8 mouse cellular contexts compared by ENCODE assay signal in the genomic region with DNA sequence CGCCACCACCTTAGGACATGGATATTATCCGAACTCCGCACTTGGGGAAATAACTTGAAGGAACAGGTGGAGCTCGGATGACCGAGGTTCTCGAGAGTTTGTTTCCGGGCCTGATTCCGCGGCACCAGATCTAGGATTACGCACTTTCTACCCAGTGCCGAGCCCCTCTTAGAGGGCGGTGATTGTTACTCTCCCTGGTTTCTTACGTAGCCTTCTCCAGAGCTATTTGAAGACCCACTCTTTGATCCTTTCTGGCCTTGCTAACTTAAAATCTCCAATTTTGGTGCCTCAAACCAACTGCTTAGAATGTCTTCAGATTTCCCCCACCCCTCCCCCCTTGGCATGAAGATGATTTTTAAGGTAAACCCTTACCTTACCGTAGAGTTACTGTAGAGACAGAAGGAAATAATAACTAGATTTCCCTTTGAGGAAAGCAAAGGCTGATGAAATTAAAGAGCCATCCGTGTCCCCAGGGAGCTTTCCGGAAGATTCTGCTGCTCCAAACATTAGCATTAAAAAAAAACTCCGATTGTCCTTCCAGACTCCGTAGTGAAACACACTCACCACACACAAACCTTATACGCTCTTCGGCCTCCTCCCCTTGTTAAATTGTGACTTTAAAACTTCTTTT. TPM values are rescaled to one million over a fixed set of nuclear protein-coding genes. Genes with fewer than 3 reads are reported as not detected.
DNase-seq lines count a peak whose midpoint lies in the region; ATAC-seq and TF ChIP-seq lines count a peak whose summit lies in the region.

No protein-coding gene starts in this region.

- H3K4me1 ChIP-seq in lung, adult 2 months (ENCODE audit: control insufficient read depth, insufficient read depth, low read length) = peaks cover 17% of the 10 kb centered on the region; the same call in 1 of the 2 replicates
- 0 out of 2 replicates have a peak, but pooled peaks cover 3% of the 10 kb centered on the region for H3K4me1 ChIP-seq in embryonic facial prominence, embryonic 12.5 days
- peaks cover 6% of the 10 kb centered on the region; the same call in 1 of the 2 replicates for H3K4me1 ChIP-seq in intestine, embryonic 14.5 days (replicated peaks; ENCODE audit: control insufficient read depth, insufficient read depth, low read length)
- H3K4me1 ChIP-seq in neural tube, embryonic 12.5 days = peaks cover 7% of the 10 kb centered on the region

- no peak for DNase-seq in lung, adult 2 months
- DNase-seq in lung, postnatal 14 days = no peak
- DNase-seq in intestine, embryonic 14.5 days (ENCODE audit: low spot score) = no peak
- DNase-seq in adrenal gland, adult 2 months = no peak
- DNase-seq in gastrocnemius, adult 18-20 months (ENCODE audit: low spot score) = no peak
- no peak for DNase-seq in left cerebral cortex, adult 18-20 months (ENCODE audit: low spot score in 2 of 2)

- no peak overlapping the region for H3K27ac ChIP-seq in embryonic facial prominence, embryonic 12.5 days
- H3K27ac ChIP-seq in intestine, embryonic 14.5 days (ENCODE audit: low read depth) = 0 out of 2 replicates have a peak overlapping the region, but pooled peaks have one; percentile 38
- no peak overlapping the region for H3K27ac ChIP-seq in neural tube, embryonic 12.5 days

- 0 out of 2 replicates have a peak, but pooled peaks have one; percentile 0 for TF ChIP-seq POLR2A in lung, adult 2 months (IDR thresholded peaks at IDR 0.05; ENCODE audit: borderline replicate concordance, extremely low read depth, low read depth, low read length)

- TF ChIP-seq CTCF in lung, adult 2 months (IDR thresholded peaks at IDR 0.05; ENCODE audit: insufficient read depth, low read length) = no peak

- peak overlapping the region; percentile 70 for H3K4me3 ChIP-seq in lung, adult 2 months (replicated peaks; ENCODE audit: extremely low read depth, low read depth, low read length)
- H3K4me3 ChIP-seq in embryonic facial prominence, embryonic 12.5 days = peak overlapping the region; percentile 55
- peak overlapping the region; percentile 74 for H3K4me3 ChIP-seq in intestine, embryonic 14.5 days (ENCODE audit: low read depth, low read length)
- H3K4me3 ChIP-seq in neural tube, embryonic 12.5 days = peak overlapping the region; percentile 47

- WGBS in lung, adult 2 months = 2% methylated on average over 20 of the region's 20 CpGs
- 2% methylated on average over 20 of the region's 20 CpGs for WGBS in embryonic facial prominence, embryonic 12.5 days
- 3% methylated on average over 20 of the region's 20 CpGs for WGBS in intestine, embryonic 14.5 days
- WGBS in neural tube, embryonic 12.5 days = 2% methylated on average over 20 of the region's 20 CpGs

- peak overlapping the region; percentile 64 for H3K4me2 ChIP-seq in embryonic facial prominence, embryonic 12.5 days (replicated peaks)
- H3K4me2 ChIP-seq in intestine, embryonic 14.5 days (ENCODE audit: low read length) = peak overlapping the region; percentile 68
- peak overlapping the region; percentile 71 for H3K4me2 ChIP-seq in neural tube, embryonic 12.5 days (replicated peaks)

- ATAC-seq in embryonic facial prominence, embryonic 12.5 days (ENCODE audit: insufficient number of reproducible peaks, insufficient read depth, low FRiP score, low TSS enrichment) = 0 out of 2 replicates have a peak, but pooled peaks have one; percentile 32
- ATAC-seq in intestine, embryonic 14.5 days (replicated peaks; ENCODE audit: low FRiP score, low TSS enrichment, low read depth) = no peak
- peak; percentile 17; the same call in 1 of the 2 replicates for ATAC-seq in neural tube, embryonic 12.5 days (ENCODE audit: low FRiP score, low read depth)

- H3K36me3 ChIP-seq in embryonic facial prominence, embryonic 12.5 days = no peaks in the 10 kb centered on the region
- no peaks in the 10 kb centered on the region for H3K36me3 ChIP-seq in intestine, embryonic 14.5 days (ENCODE audit: control insufficient read depth, insufficient read depth, low read length)
- no peaks in the 10 kb centered on the region for H3K36me3 ChIP-seq in neural tube, embryonic 12.5 days

- 0 out of 2 replicates have a peak overlapping the region, but pooled peaks have one; percentile 49 for H3K9ac ChIP-seq in embryonic facial prominence, embryonic 12.5 days
- peak overlapping the region; percentile 48 for H3K9ac ChIP-seq in intestine, embryonic 14.5 days (ENCODE audit: low read length)
- H3K9ac ChIP-seq in neural tube, embryonic 12.5 days = no peak overlapping the region

- peaks cover 64% of the 10 kb centered on the region for H3K27me3 ChIP-seq in embryonic facial prominence, embryonic 12.5 days
- peaks cover 58% of the 10 kb centered on the region for H3K27me3 ChIP-seq in intestine, embryonic 14.5 days (replicated peaks; ENCODE audit: control insufficient read depth, insufficient read depth, low read length)
- peaks cover 63% of the 10 kb centered on the region for H3K27me3 ChIP-seq in neural tube, embryonic 12.5 days (replicated peaks)

- no peaks in the 10 kb centered on the region for H3K9me3 ChIP-seq in embryonic facial prominence, embryonic 12.5 days
- no peaks in the 10 kb centered on the region for H3K9me3 ChIP-seq in intestine, embryonic 14.5 days (ENCODE audit: control insufficient read depth, low read length)
- no peaks in the 10 kb centered on the region for H3K9me3 ChIP-seq in neural tube, embryonic 12.5 days

RNA-seq across cellular contexts. Expression of a gene that starts 0.4 kb away (rescaled TPM):
- 22.3 and 24.6 TPM in 2 replicates for polyA plus RNA-seq in lung, adult 2 months (2012; rRNA removed)
- polyA plus RNA-seq in embryonic facial prominence, embryonic 12.5 days (2016; fragmentation: Nextera tagmentation; extraction: Ambion mirVana) = 2.5 and 2.7 TPM in 2 replicates
- polyA plus RNA-seq in intestine, embryonic 14.5 days (2014; fragmentation: Nextera tagmentation; extraction: Ambion mirVana) = 9.2 and 10.2 TPM in 2 replicates
- polyA plus RNA-seq in neural tube, embryonic 12.5 days (2016; fragmentation: Nextera tagmentation; extraction: Ambion mirVana) = 1.8 and 2.0 TPM in 2 replicates
- total RNA-seq in adrenal gland, adult 2 months (2021) = 10 to 100 TPM; 48.8 to 67.8 TPM
- 26.2 and 32.0 TPM in 2 replicates for polyA plus RNA-seq in adrenal gland, adult 2 months (2012; rRNA removed)
- total RNA-seq in gastrocnemius, adult 18-20 months (2021) = 1 to 10 TPM; 6.3 to 7.3 TPM
- 1 to 10 TPM; 4.6 to 4.9 TPM for total RNA-seq in left cerebral cortex, adult 18-20 months (2021)

RNA-seq across cellular contexts. Expression of a gene that starts 26.4 kb away (rescaled TPM):
- polyA plus RNA-seq in lung, adult 2 months (2012; rRNA removed) = 1.3 and 1.9 TPM in 2 replicates
- polyA plus RNA-seq in embryonic facial prominence, embryonic 12.5 days (2016; fragmentation: Nextera tagmentation; extraction: Ambion mirVana) = 12.7 and 12.9 TPM in 2 replicates
- polyA plus RNA-seq in intestine, embryonic 14.5 days (2014; fragmentation: Nextera tagmentation; extraction: Ambion mirVana) = 5.0 and 6.3 TPM in 2 replicates
- polyA plus RNA-seq in neural tube, embryonic 12.5 days (2016; fragmentation: Nextera tagmentation; extraction: Ambion mirVana) = 10.2 and 11.7 TPM in 2 replicates
- total RNA-seq in adrenal gland, adult 2 months (2021) = 1 to 10 TPM; 2.8 to 5.7 TPM
- 0.39 and 0.52 TPM in 2 replicates for polyA plus RNA-seq in adrenal gland, adult 2 months (2012; rRNA removed)
- 1 to 10 TPM in 1 of 2 experiments, under 1 TPM in 1; 0.91 to 1.0 TPM for total RNA-seq in gastrocnemius, adult 18-20 months (2021)
- 10 to 100 TPM; 10.6 to 11.9 TPM for total RNA-seq in left cerebral cortex, adult 18-20 months (2021)

RNA-seq across cellular contexts. Expression of a gene that starts 55.8 kb away (rescaled TPM):
- 3.2 and 4.4 TPM in 2 replicates for polyA plus RNA-seq in lung, adult 2 months (2012; rRNA removed)
- polyA plus RNA-seq in embryonic facial prominence, embryonic 12.5 days (2016; fragmentation: Nextera tagmentation; extraction: Ambion mirVana) = 15.6 and 17.6 TPM in 2 replicates
- 12.8 and 15.6 TPM in 2 replicates for polyA plus RNA-seq in intestine, embryonic 14.5 days (2014; fragmentation: Nextera tagmentation; extraction: Ambion mirVana)
- polyA plus RNA-seq in neural tube, embryonic 12.5 days (2016; fragmentation: Nextera tagmentation; extraction: Ambion mirVana) = 12.9 and 14.9 TPM in 2 replicates
- total RNA-seq in adrenal gland, adult 2 months (2021) = 1 to 10 TPM; 2.2 to 3.1 TPM
- polyA plus RNA-seq in adrenal gland, adult 2 months (2012; rRNA removed) = 2.4 and 3.2 TPM in 2 replicates
- under 1 TPM; 0.23 to 0.31 TPM for total RNA-seq in gastrocnemius, adult 18-20 months (2021)
- total RNA-seq in left cerebral cortex, adult 18-20 months (2021) = 1 to 10 TPM; 3.1 to 3.5 TPM
